Mouse (Mus musculus): ENCODE measurements around the gene Miga1.

DNA sequence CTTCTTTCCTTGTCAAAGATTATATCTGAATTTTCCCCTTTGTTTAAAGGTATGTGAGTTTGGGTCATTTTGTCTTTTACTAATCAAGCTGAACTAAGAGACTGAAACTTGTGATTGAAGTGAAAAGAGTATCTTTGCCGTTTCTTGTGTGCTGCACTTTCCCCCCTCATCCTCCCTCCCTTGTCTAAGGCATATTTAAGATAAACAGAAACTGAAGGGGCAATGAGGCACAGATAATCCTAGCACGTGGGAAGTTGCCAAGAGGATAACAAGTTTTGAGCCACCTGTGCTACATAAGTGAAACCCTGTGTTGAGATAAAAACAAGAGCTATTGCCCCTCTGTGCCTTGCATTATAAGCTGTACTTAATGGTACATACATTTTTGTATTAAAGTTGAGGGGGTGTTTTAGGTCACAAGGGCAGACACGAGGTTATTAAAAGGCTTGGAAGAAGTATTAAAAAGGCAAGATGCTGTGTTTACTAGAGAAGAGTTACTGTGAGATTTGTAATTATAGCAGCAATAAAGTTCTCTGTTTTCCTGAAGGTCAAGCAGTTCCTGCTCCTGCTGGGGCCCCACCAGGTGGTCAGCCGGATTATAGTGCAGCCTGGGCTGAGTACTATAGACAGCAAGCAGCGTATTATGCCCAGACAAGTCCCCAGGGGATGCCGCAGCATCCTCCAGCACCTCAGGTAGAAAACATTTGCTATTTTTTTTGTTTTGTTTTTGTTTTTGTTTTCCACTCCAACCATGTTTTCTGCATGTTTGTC, 108.7 kb downstream of the Miga1 start:
- TF ChIP-seq CTCF (IDR thresholded peaks at IDR 0.05; ENCODE audit: low read depth, low read length): no peak
- no peak for TF ChIP-seq POLR2A (IDR thresholded peaks at IDR 0.05; ENCODE audit: insufficient read depth, low read length)

Measured in ES-Bruce4 (cell line).